Mouse (Mus musculus): ENCODE results near the gene 4930578G10Rik.

DNA sequence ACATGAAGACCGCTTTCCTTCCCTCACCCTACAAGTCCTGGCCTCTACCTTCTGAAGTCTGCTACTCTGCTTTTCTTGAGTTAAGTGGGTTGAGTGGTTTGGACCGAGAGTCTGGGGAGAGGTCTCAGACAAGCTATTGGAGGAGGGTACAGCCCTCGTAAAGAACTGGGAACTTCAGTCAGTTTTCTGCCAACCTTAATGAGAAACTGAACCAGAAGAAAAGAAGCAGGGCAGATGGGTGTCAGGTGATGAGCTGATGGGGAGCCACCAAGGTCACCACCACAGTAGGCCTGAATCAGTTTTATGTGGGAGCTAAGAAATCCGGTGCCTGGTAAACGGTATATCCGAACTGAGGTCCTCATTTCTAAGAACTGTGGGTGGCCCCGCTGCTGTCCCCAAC lies 136.8 kb downstream of the 4930578G10Rik start:
- no peak for TF ChIP-seq CTCF (IDR thresholded peaks at IDR 0.05; ENCODE audit: insufficient read depth, low read depth, low read length)
- no peak for TF ChIP-seq POLR2A (IDR thresholded peaks at IDR 0.05; ENCODE audit: insufficient read depth, low read depth, low read length)
